Mouse (Mus musculus): ENCODE measurements around the gene R3hdm4. TPM values are rescaled to one million over a fixed set of nuclear protein-coding genes. Genes with fewer than 3 reads are reported as not detected.

R3hdm4 gene
- total and polyA plus RNA-seq, 3 experiments, result 82.4 to 123 (median 85.6) TPM

DNA sequence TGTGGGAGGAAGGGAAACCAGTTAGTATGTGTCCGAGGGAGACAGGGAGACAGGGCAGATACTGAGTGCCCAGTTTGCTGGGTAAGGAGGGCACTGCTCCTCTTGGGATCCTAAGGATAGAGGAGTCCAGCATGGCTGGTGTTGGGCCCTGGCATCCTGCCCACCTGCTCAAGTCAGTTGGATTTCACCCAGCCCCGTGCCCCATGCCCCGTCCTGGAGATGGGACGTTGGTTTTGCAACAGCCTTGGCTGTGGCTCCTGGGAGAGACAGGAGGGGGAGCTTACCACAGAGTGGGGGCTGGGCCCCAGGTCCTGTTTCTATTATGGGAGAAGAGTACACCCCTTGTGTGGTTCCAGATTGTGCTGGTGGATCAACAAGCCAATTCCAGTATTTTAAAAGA lies 36.6 kb downstream of the R3hdm4 start:
- Histone ChIP-seq H3K27ac (no peak overlapping the region; the same call in 1 of the 2 replicates), H3K4me3 (no peak overlapping the region), H3K9ac (ENCODE audit: low read depth, low read length) (no peak overlapping the region), H3K79me2 (replicated peaks; ENCODE audit: control insufficient read depth, insufficient read depth, low read length) (no peaks in the 10 kb centered on the region), H3K36me3 (ENCODE audit: control insufficient read depth, insufficient read depth, low read length) (no peaks in the 10 kb centered on the region), H3K27me3 (ENCODE audit: control insufficient read depth, insufficient read depth, low read length) (no peaks in the 10 kb centered on the region), H3K4me1 (ENCODE audit: control insufficient read depth, insufficient read depth, low read length) (no peaks in the 10 kb centered on the region)
- intact Hi-C loops (cut with DNase I), result loop anchor here (5.0 kb wide), 1 partner anchor 52 kb away; no protein-coding TSS in a partner anchor
- TF ChIP-seq POLR2A (IDR thresholded peaks at IDR 0.05; ENCODE audit: insufficient read depth, low read depth, low read length), result no peak
- no peak for TF ChIP-seq CTCF (IDR thresholded peaks at IDR 0.05)
- no peak for TF ChIP-seq EP300 (IDR thresholded peaks at IDR 0.05; ENCODE audit: insufficient read depth, low read depth, low read length)
- peak; percentile 79 to 86 for DNase-seq
- WGBS, result 39% methylated on average over 4 of the region's 4 CpGs

DNA sequence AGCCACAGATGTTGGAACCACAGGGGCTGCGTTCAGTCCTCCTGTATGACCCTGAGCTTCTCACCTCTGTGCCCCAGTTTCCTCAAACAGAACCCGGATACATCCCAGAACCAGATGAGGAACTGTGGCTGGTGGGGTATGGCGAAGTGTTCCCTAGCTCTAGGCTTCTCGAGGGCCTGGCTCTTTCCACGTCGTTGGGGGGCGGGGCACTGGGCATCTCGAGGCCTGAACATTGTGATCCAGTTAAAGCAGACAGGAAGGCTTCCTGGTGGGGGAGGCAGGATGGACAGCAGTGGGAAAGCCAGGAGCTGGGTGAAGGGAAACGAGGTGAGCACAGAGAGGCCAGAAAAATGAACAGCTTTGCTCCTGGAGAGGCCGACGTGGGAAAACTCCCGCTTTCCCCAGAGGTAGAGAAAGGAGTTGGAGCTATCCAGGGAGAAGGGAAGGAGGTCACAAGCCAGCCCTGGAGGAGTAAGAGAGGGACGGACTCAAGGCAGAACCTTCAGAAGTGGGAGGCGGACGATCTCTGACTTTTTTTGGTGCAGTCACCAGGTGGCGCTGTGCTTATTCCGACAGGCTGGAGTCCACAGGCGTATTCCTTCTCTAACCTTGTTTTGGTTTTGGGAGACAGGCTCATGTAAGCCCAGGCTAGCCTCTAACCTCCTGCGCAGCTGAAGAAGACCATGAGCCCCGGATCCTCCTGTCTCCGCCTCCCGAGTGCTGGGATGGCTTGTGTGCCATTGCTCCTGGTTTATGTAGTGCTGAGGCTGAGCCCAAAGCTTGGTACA lies 37.5 kb downstream of the R3hdm4 start:
- WGBS, result 23% methylated on average over 22 of the region's 22 CpGs
- H3K4me3 ChIP-seq, result no peak overlapping the region
- intact Hi-C loops (cut with DNase I), result loop anchor here (1.0 to 5.0 kb wide), 3 partner anchors 27 to 51 kb away; no protein-coding TSS in a partner anchor

DNA sequence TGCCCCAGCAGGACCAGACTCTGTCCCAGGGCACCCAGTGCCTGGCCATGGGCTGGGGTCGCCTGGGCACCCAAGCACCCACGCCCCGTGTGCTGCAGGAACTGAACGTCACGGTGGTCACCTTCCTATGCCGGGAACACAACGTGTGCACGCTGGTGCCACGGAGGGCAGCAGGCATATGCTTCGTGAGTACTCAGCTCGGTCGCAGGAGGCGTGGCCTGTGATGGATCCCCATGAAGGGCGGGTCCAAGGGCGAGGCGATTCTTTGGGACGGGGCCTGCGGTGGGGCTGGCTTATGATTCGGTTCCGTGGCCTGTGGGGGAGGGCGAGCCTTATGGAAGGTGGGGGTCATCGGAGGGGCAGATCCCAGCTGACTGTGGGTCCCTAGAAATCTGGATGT lies 39.0 kb downstream of the R3hdm4 start:
- no peak for TF ChIP-seq POLR2A (IDR thresholded peaks at IDR 0.05; ENCODE audit: insufficient read depth, low read depth, low read length)
- no peak for TF ChIP-seq CTCF (IDR thresholded peaks at IDR 0.05)
- TF ChIP-seq EP300 (IDR thresholded peaks at IDR 0.05; ENCODE audit: insufficient read depth, low read depth, low read length), result no peak
- no peaks in the 10 kb centered on the region for H3K27me3 ChIP-seq (ENCODE audit: control insufficient read depth, insufficient read depth, low read length)
- no peak overlapping the region for H3K27ac ChIP-seq
- H3K79me2 ChIP-seq (replicated peaks; ENCODE audit: control insufficient read depth, insufficient read depth, low read length), result no peaks in the 10 kb centered on the region
- H3K9ac ChIP-seq (ENCODE audit: low read depth, low read length), result 0 out of 2 replicates have a peak overlapping the region, but pooled peaks have one; percentile 16
- H3K36me3 ChIP-seq (ENCODE audit: control insufficient read depth, insufficient read depth, low read length), result no peaks in the 10 kb centered on the region
- DNase-seq, result no peak
- no peak overlapping the region for H3K4me3 ChIP-seq
- H3K4me1 ChIP-seq (ENCODE audit: control insufficient read depth, insufficient read depth, low read length), result peaks cover 6% of the 10 kb centered on the region
- intact Hi-C loops (cut with DNase I), result loop anchor here (2.0 to 5.0 kb wide), 2 partner anchors 25 to 50 kb away; no protein-coding TSS in a partner anchor
- 12% methylated on average over 22 of the region's 22 CpGs for WGBS

More for the DNA sequence above, 37.5 kb downstream of the R3hdm4 start:
- Histone ChIP-seq H3K27ac (no peak overlapping the region; the same call in 1 of the 2 replicates), H3K9ac (ENCODE audit: low read depth, low read length) (no peak overlapping the region), H3K4me1 (ENCODE audit: control insufficient read depth, insufficient read depth, low read length) (no peaks in the 10 kb centered on the region), H3K36me3 (ENCODE audit: control insufficient read depth, insufficient read depth, low read length) (no peaks in the 10 kb centered on the region), H3K79me2 (replicated peaks; ENCODE audit: control insufficient read depth, insufficient read depth, low read length) (no peaks in the 10 kb centered on the region), H3K27me3 (ENCODE audit: control insufficient read depth, insufficient read depth, low read length) (no peaks in the 10 kb centered on the region)
- peak; percentile 76 to 84 for DNase-seq
- TF ChIP-seq CTCF (IDR thresholded peaks at IDR 0.05), result peak; percentile 91
- peak; percentile 66; the same call in 1 of the 2 replicates for TF ChIP-seq EP300 (IDR thresholded peaks at IDR 0.05; ENCODE audit: insufficient read depth, low read depth, low read length)
- TF ChIP-seq POLR2A (IDR thresholded peaks at IDR 0.05; ENCODE audit: insufficient read depth, low read depth, low read length), result no peak

DNA sequence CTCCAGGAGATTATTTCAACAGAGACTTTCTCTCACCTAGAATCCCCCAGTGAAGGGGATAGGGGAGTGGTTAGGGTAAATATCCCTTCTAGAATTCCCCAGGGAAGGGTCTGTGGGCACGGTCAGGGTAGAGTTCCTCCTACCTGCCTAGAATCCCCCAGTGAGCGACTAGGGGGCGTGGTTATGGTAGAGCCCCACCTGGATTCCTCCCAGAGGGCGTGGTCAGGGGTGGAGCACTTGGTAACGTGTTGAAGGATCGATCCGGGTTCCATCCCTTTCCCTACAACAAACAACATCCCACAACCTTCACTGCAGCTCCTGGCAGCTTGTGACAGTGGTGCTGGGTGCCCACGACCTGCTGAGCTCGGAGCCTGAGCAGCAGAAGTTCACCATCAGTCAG lies 40.3 kb downstream of the R3hdm4 start:
- H3K9ac ChIP-seq (ENCODE audit: low read depth, low read length), result no peak overlapping the region
- no peak overlapping the region for H3K27ac ChIP-seq
- DNase-seq, result no peak
- H3K27me3 ChIP-seq (ENCODE audit: control insufficient read depth, insufficient read depth, low read length), result no peaks in the 10 kb centered on the region
- no peaks in the 10 kb centered on the region for H3K36me3 ChIP-seq (ENCODE audit: control insufficient read depth, insufficient read depth, low read length)
- no peaks in the 10 kb centered on the region for H3K79me2 ChIP-seq (replicated peaks; ENCODE audit: control insufficient read depth, insufficient read depth, low read length)
- H3K4me1 ChIP-seq (ENCODE audit: control insufficient read depth, insufficient read depth, low read length), result peaks cover 6% of the 10 kb centered on the region
- no peak for TF ChIP-seq CTCF (IDR thresholded peaks at IDR 0.05)
- TF ChIP-seq POLR2A (IDR thresholded peaks at IDR 0.05; ENCODE audit: insufficient read depth, low read depth, low read length), result no peak
- TF ChIP-seq EP300 (IDR thresholded peaks at IDR 0.05; ENCODE audit: insufficient read depth, low read depth, low read length), result no peak
- no peak overlapping the region for H3K4me3 ChIP-seq
- intact Hi-C loops (cut with DNase I), result loop anchor here (5.0 kb wide), 1 partner anchor 48 kb away; no protein-coding TSS in a partner anchor
- 45% methylated on average over 9 of the region's 9 CpGs for WGBS

DNA sequence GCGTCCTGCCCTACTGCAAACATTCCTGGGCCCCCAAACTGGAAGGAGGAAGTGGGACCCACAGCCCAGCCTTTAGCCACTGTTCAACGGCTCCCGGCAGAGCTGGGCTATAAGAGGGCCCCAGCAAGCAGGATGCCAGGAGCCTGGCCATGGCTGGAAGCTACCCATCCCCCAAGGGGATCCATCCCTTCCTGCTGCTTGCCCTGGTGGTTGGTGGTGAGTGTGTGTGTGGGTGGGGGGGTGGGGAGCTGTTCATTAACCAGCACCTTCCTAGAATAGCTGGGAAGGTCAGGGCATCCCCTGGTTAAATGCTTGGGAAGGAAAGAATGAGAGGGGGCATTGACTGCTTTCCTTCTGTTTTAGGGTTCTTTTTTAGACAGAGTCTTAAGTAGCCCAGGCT lies 41.5 kb downstream of the R3hdm4 start:
- H3K27ac ChIP-seq, result no peak overlapping the region
- no peak overlapping the region for H3K9ac ChIP-seq (ENCODE audit: low read depth, low read length)
- H3K36me3 ChIP-seq (ENCODE audit: control insufficient read depth, insufficient read depth, low read length), result no peaks in the 10 kb centered on the region
- WGBS, result 45% methylated on average over 3 of the region's 3 CpGs
- H3K27me3 ChIP-seq (ENCODE audit: control insufficient read depth, insufficient read depth, low read length), result 0 out of 2 replicates have a peak, but pooled peaks cover 1% of the 10 kb centered on the region
- peaks cover 6% of the 10 kb centered on the region for H3K4me1 ChIP-seq (ENCODE audit: control insufficient read depth, insufficient read depth, low read length)
- DNase-seq, result no peak
- no peaks in the 10 kb centered on the region for H3K79me2 ChIP-seq (replicated peaks; ENCODE audit: control insufficient read depth, insufficient read depth, low read length)
- TF ChIP-seq POLR2A (IDR thresholded peaks at IDR 0.05; ENCODE audit: insufficient read depth, low read depth, low read length) (no peak), EP300 (IDR thresholded peaks at IDR 0.05; ENCODE audit: insufficient read depth, low read depth, low read length) (no peak), CTCF (IDR thresholded peaks at IDR 0.05) (no peak)
- H3K4me3 ChIP-seq, result no peak overlapping the region
- intact Hi-C loops (cut with DNase I), result no loop called here

DNA sequence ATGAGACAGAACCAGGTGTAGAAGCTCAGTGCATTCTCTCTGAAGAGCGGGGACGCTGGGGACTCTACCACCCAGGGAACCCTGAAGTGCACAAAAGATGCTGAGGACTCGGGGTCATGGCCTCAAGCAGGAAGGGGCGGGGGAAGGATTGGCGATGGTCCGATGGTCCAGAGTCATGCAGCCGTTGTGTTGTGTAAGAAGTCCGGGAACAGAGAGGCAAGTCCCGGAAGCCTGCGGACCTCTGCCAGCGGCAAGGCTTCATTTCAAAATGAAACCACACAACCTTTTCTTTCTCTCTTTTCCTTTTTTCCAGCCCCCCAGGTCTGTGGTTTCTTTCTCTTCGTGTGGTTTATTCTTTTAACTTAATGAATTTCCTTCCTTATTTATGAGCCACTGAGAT lies 43.3 kb downstream of the R3hdm4 start:
- intact Hi-C loops (cut with DNase I), result no loop called here
- TF ChIP-seq EP300 (IDR thresholded peaks at IDR 0.05; ENCODE audit: insufficient read depth, low read depth, low read length) (0 out of 2 replicates have a peak, but pooled peaks have one; percentile 39), POLR2A (IDR thresholded peaks at IDR 0.05; ENCODE audit: insufficient read depth, low read depth, low read length) (no peak)
- Histone ChIP-seq H3K27ac (peak overlapping the region; percentile 26; the same call in 1 of the 2 replicates), H3K9ac (ENCODE audit: low read depth, low read length) (no peak overlapping the region), H3K4me3 (no peak overlapping the region), H3K36me3 (ENCODE audit: control insufficient read depth, insufficient read depth, low read length) (no peaks in the 10 kb centered on the region), H3K4me1 (ENCODE audit: control insufficient read depth, insufficient read depth, low read length) (peaks cover 7% of the 10 kb centered on the region), H3K79me2 (replicated peaks; ENCODE audit: control insufficient read depth, insufficient read depth, low read length) (no peaks in the 10 kb centered on the region), H3K27me3 (ENCODE audit: control insufficient read depth, insufficient read depth, low read length) (peaks cover 4% of the 10 kb centered on the region; the same call in 1 of the 2 replicates)
- DNase-seq, result peak; percentile 61 to 74
- 32% methylated on average over 12 of the region's 12 CpGs for WGBS

Measured in heart, adult 2 months (tissue).